ENCODE assay signal across 8 mouse cellular contexts in the genomic region with DNA sequence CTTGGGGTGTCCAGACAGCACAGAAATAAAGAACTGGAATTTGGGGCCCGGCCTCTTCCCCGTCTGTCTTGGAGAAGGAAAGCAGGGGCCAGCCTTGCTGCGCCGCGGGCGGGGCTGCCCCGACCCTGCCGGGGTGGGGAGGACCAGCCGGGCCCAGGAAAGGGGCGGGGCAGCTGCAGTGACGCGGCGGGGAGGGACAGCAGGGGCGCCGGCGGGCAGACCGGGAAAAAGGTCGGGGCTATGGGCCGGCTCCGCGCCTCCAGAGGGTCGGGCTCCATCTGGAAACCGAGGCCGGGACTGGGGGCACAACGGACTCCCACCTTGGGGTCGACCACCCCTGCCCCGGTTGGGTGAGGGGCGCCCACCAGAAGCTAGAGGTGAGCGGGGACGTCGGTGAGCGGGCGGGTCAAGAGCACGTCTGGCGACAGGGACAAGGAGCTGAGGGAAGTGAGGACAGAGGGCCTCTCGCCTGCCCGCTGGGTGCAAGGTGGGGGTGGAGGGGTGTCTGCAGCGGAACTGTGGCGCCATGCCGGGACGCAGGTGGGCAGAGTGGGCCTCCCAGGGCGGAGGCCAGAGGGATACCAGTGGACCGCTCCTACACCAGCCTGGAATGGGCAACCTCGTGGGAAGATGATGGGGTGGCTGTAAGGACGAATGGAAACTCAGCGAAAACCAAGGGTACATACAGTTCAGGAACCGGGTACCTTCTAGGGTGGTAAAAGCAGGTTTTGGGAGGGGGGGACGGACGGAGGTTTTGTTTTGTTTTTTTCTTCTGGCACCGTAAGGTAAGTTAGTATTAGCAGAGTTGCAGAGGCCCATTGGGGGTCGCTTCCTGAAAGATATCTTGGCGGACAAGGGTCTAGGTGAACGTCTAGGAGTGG. TPM values are rescaled to one million over a fixed set of nuclear protein-coding genes. Genes with fewer than 3 reads are reported as not detected.
DNase-seq lines count a peak whose midpoint lies in the region; ATAC-seq lines count a peak whose summit lies in the region.

Gene Pitpnm1, plus strand, starts transcription at position 162 of the 881 bp plus-strand sequence.

- H3K4me1 ChIP-seq in embryonic facial prominence, embryonic 12.5 days: peaks cover 35% of the 10 kb centered on the region
- H3K4me1 ChIP-seq in heart, embryonic 11.5 days (ENCODE audit: control insufficient read depth, insufficient read depth, low read length): peaks cover 30% of the 10 kb centered on the region
- H3K4me1 ChIP-seq in kidney, embryonic 15.5 days: peaks cover 58% of the 10 kb centered on the region
- H3K4me1 ChIP-seq in liver, embryonic 13.5 days (replicated peaks): peaks cover 51% of the 10 kb centered on the region

- no peaks in the 10 kb centered on the region for H3K36me3 ChIP-seq in embryonic facial prominence, embryonic 12.5 days
- no peaks in the 10 kb centered on the region for H3K36me3 ChIP-seq in heart, embryonic 11.5 days (ENCODE audit: control insufficient read depth, insufficient read depth, low read length)
- 0 out of 2 replicates have a peak, but pooled peaks cover 3% of the 10 kb centered on the region for H3K36me3 ChIP-seq in kidney, embryonic 15.5 days
- H3K36me3 ChIP-seq in liver, embryonic 13.5 days: peaks cover 6% of the 10 kb centered on the region

- peak within 1 kb of the TSS; percentile 47 for H3K4me3 ChIP-seq in embryonic facial prominence, embryonic 12.5 days
- peak within 1 kb of the TSS; percentile 52 for H3K4me3 ChIP-seq in heart, embryonic 11.5 days (ENCODE audit: low read depth, low read length)
- H3K4me3 ChIP-seq in kidney, embryonic 15.5 days (replicated peaks): peak within 1 kb of the TSS; percentile 65
- peak within 1 kb of the TSS; percentile 72 for H3K4me3 ChIP-seq in liver, embryonic 13.5 days (replicated peaks)

- H3K4me2 ChIP-seq in embryonic facial prominence, embryonic 12.5 days (replicated peaks): peak within 1 kb of the TSS; percentile 92
- H3K4me2 ChIP-seq in heart, embryonic 11.5 days: peak within 1 kb of the TSS; percentile 92
- H3K4me2 ChIP-seq in kidney, embryonic 15.5 days: peak within 1 kb of the TSS; percentile 81
- peak within 1 kb of the TSS; percentile 98 for H3K4me2 ChIP-seq in liver, embryonic 13.5 days

- ATAC-seq in embryonic facial prominence, embryonic 12.5 days (ENCODE audit: insufficient number of reproducible peaks, insufficient read depth, low FRiP score, low TSS enrichment): no peak
- ATAC-seq in heart, embryonic 11.5 days (replicated peaks; ENCODE audit: insufficient number of reproducible peaks, low FRiP score, low TSS enrichment): peak; percentile 27; the same call in 1 of the 2 replicates
- no peak for ATAC-seq in kidney, embryonic 15.5 days (replicated peaks; ENCODE audit: low FRiP score)
- no peak for ATAC-seq in liver, embryonic 13.5 days (ENCODE audit: low read depth)

- H3K9ac ChIP-seq in embryonic facial prominence, embryonic 12.5 days: peak within 1 kb of the TSS; percentile 37
- peak within 1 kb of the TSS; percentile 70 for H3K9ac ChIP-seq in heart, embryonic 11.5 days (ENCODE audit: low read depth, low read length)
- peak within 1 kb of the TSS; percentile 43 for H3K9ac ChIP-seq in kidney, embryonic 15.5 days
- peak within 1 kb of the TSS; percentile 82 for H3K9ac ChIP-seq in liver, embryonic 13.5 days

- no peak within 1 kb of the TSS for H3K27ac ChIP-seq in embryonic facial prominence, embryonic 12.5 days
- no peak within 1 kb of the TSS for H3K27ac ChIP-seq in heart, embryonic 11.5 days (ENCODE audit: low read depth, low read length)
- H3K27ac ChIP-seq in kidney, embryonic 15.5 days: peak within 1 kb of the TSS; percentile 14
- peak within 1 kb of the TSS; percentile 76 for H3K27ac ChIP-seq in liver, embryonic 13.5 days

- 1% methylated on average over 53 of the region's 53 CpGs for WGBS in embryonic facial prominence, embryonic 12.5 days
- under 1% methylated on average over 53 of the region's 53 CpGs for WGBS in heart, embryonic 11.5 days (ENCODE audit: insufficient replicate concordance)
- 1% methylated on average over 53 of the region's 53 CpGs for WGBS in kidney, embryonic 15.5 days
- 1% methylated on average over 53 of the region's 53 CpGs for WGBS in liver, embryonic 13.5 days (ENCODE audit: insufficient replicate concordance)

- peak; percentile 35 to 72 for DNase-seq in left cerebral cortex, adult 18-20 months (ENCODE audit: low spot score in 2 of 2)
- DNase-seq in left cerebral cortex, adult 11 months (ENCODE audit: low spot score): no peak
- DNase-seq in liver, embryonic 13.5 days: peak; percentile 76
- peak; percentile 63 for DNase-seq in neural tube, embryonic 10.5 days (ENCODE audit: extremely low spot score, low spot score)
- DNase-seq in testis, postnatal 14 days (ENCODE audit: low spot score): peak; percentile 59

- no peaks in the 10 kb centered on the region for H3K9me3 ChIP-seq in embryonic facial prominence, embryonic 12.5 days
- H3K9me3 ChIP-seq in heart, embryonic 11.5 days (replicated peaks; ENCODE audit: control insufficient read depth, low read length): no peaks in the 10 kb centered on the region
- H3K9me3 ChIP-seq in kidney, embryonic 15.5 days (replicated peaks): no peaks in the 10 kb centered on the region
- H3K9me3 ChIP-seq in liver, embryonic 13.5 days (replicated peaks): no peaks in the 10 kb centered on the region

- H3K27me3 ChIP-seq in embryonic facial prominence, embryonic 12.5 days: peaks cover 40% of the 10 kb centered on the region
- peaks cover 34% of the 10 kb centered on the region for H3K27me3 ChIP-seq in heart, embryonic 11.5 days (ENCODE audit: control insufficient read depth, insufficient read depth, low read length)
- H3K27me3 ChIP-seq in kidney, embryonic 15.5 days: peaks cover 34% of the 10 kb centered on the region
- peaks cover 45% of the 10 kb centered on the region for H3K27me3 ChIP-seq in liver, embryonic 13.5 days

RNA-seq across cellular contexts. Expression of gene Pitpnm1, which starts in this region (rescaled TPM):
- 100 to 1,000 TPM; 210 to 214 TPM for total RNA-seq in left cerebral cortex, adult 18-20 months (2021)
- polyA plus RNA-seq in embryonic facial prominence, embryonic 12.5 days (2016; fragmentation: Nextera tagmentation; extraction: Ambion mirVana): 8.9 and 10.9 TPM in 2 replicates
- 15.5 and 17.3 TPM in 2 replicates for polyA plus RNA-seq in heart, embryonic 11.5 days (2014; fragmentation: Nextera tagmentation; extraction: Ambion mirVana)
- 14.0 and 15.8 TPM in 2 replicates for polyA plus RNA-seq in kidney, embryonic 15.5 days (2015; fragmentation: Nextera tagmentation; extraction: Ambion mirVana)
- polyA plus RNA-seq in liver, embryonic 13.5 days (2015; fragmentation: Nextera tagmentation; extraction: Ambion mirVana): 2.8 and 3.1 TPM in 2 replicates

Comparison
In these comparisons a context has a peak if more than half of its experiments do, and no peak if none do; other contexts are left out.
1. H3K27ac ChIP-seq: peak in kidney, embryonic 15.5 days (single experiment) and liver, embryonic 13.5 days (single experiment); none in embryonic facial prominence, embryonic 12.5 days (single experiment) and heart, embryonic 11.5 days (single experiment).
2. Peak in every context shown above with its lines, with median percentiles within 50 percentile points of each other: H3K4me2 ChIP-seq, H3K4me3 ChIP-seq and H3K9ac ChIP-seq.